Mouse (Mus musculus): ENCODE data around the gene Hipk4.
"Not testable (repeated sequence)": the region's sequence is repeated elsewhere in the genome, so short reads cannot be mapped to it uniquely, and the experiment has no call there.

The Hipk4 gene

GRCm38 (mm10) chr7:27494659-27495367, 28.3 kb upstream of the Hipk4 start:
- DNase-seq, result not testable (repeated sequence)

DNA sequence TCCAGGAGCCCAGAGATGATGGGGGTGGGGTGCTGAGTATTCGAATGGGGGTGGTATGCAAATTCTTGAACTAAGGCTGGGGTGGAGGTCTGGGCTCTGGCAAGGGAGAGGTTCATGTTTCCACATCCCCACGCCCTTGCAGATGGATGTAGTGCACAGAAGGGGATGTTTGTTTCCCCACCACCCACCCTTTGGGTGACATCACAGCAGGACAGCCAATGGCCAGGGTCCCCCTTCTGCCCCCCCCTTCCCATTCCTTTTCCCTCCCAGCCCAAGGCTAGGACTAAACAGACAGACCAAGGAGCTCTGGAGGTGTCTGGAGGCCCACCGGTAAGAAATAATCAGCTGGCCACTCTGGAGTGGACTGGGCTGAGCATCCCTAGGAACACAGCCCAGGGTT, 24.0 kb upstream of the Hipk4 start, which contains the start of gene Prx:
TSS of gene Prx (plus strand) at position 289 of the 400 bp plus-strand sequence.
- DNase-seq, result no peak

GRCm38 (mm10) chr7:27501620-27502019, 21.4 kb upstream of the Hipk4 start:
- peak; percentile 45 to 84 for DNase-seq

GRCm38 (mm10) chr7:27506765-27507370, 16.2 kb upstream of the Hipk4 start:
- DNase-seq, result no peak

GRCm38 (mm10) chr7:27507711-27508647, 15.1 kb upstream of the Hipk4 start:
- DNase-seq, result peak; percentile 99

GRCm38 (mm10) chr7:27508648-27509005, 14.4 kb upstream of the Hipk4 start:
- DNase-seq, result peak; percentile 74 to 79

DNA sequence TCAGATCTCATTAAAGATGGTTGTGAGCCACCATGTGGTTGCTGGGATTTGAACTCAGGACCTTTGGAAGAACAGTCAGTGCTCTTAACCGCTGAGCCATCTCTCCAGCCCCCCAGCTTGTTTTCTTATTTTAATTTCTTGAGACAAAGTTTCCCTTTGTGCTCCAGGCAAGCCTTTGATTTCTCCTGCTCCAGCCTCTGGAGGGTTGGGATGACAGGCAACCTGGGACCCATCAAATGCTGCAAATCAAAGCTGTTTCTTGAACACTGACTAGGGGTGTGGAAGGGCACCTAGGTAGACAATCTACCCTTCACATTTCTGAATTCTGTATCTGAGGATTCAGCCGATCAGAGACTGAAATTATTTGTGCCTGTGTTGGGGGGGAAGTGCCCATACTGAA, 12.3 kb upstream of the Hipk4 start:
- no peak for DNase-seq

DNA sequence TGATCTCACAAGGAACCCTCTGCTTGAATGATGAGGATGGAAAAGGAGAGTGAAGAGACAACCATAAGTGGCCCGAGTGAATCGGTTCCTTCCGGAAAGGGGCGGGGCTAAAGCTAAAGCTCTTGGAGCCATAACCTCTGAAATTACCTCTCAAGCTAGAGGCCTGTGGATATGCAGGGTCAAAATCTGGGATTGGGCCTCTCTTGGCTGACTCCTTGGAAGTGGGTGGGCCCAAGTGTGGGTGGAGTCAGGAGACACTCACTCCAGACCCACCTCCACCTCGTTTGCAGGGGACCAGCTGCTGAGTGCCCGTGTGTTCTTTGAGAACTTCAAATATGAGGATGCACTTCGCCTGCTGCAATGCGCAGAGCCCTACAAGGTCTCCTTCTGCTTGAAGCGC, 8.1 kb upstream of the Hipk4 start:
- DNase-seq, result no peak

DNA sequence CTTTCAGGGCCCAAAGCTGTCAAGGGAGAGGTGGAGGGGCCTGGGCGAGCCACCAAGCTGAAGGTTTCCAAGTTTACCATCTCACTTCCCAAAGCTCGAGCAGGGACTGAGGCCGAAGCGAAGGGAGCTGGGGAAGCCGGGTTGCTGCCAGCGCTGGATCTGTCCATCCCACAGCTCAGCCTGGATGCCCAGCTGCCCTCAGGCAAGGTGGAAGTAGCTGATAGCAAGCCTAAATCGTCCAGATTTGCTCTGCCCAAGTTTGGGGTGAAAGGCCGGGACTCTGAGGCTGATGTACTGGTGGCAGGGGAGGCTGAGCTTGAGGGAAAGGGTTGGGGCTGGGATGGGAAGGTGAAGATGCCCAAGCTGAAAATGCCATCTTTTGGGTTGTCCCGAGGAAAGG, 4.8 kb upstream of the Hipk4 start:
- DNase-seq, result no peak

DNA sequence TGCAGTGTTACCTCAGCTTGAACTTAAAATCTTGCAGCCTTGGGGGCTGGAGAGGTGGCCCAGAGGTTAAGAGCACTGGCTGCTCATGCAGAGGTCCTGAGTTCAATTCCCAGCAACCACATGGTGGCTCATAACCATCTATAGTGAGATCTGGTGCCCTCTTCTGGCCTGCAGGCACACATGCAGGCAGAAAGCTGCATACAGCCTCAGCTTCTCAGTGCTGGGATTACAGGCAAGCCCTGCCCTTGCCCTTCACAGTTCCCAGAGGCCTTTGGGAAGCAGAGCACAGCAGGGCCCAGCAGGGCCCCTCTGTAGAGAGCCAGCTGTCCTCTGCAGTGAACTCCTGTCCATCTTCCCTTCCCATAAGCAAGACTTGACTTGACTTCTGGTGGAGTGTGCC, 3.0 kb upstream of the Hipk4 start:
- no peak for DNase-seq

- DNase-seq, result no peak
Observed at GRCm38 (mm10) chr7:27520599-27520998, 2.5 kb upstream of the Hipk4 start.

DNA sequence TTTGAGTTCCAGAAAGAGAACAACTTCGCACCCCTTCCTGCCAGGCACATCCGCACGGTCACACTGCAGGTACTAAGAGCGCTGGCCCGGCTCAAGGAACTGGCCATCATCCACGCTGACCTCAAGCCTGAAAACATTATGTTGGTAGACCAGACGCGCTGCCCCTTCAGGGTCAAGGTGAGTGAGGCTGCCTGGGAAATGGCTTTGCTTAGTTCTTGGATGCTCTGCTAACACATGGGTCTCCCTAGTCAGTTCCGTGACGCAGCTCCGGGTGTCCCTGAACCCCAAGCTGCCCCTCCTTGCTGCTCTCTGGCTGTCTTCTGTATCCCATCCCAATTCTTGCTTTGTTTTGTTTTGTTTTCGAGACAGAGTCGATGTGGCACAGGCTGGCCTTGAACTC, 738 bp downstream of the Hipk4 start:
- no peak for DNase-seq

DNA sequence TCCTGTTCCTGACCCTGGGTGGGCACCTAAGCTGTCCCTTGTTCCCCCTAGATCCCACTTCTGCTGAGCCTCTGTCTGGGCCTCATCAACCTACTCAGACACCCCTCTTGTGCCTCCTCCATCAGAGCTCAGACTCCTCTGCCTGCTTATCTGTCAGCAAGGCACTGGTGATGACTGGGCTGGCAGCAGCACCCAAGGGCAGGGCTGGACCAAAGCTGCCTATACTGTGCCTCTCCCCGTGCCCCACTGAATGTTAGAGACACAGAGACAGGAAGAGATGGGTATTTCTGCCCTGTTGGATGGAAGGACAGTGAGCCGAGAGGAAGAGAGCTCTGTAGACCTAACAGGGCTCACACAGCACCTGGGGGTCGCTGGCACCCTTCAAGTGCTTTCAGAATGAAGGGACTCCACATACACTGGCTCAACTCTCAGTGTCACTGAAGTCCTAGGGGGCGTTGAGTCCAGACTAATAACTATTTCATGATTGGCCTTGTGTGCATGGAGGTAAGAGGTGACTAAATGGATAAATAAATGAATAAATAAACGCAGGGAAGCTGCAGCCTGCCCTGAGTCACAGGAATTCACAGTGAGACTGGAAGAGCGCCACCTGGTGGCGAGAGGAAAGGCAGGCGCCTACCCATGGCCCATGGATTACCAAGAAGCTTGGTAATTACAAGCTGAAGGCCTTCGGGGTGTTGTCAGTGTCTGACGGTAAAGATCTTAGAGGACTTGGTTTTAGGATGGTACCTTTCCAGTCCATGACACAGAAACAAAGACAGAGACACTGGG, 3.2 kb downstream of the Hipk4 start:
- DNase-seq, result peak; percentile 80 to 82

- no peak for DNase-seq
Observed at GRCm38 (mm10) chr7:27529070-27529469, 6.0 kb downstream of the Hipk4 start.

- no peak for DNase-seq
Observed at GRCm38 (mm10) chr7:27530937-27531336, 7.9 kb downstream of the Hipk4 start.

DNA sequence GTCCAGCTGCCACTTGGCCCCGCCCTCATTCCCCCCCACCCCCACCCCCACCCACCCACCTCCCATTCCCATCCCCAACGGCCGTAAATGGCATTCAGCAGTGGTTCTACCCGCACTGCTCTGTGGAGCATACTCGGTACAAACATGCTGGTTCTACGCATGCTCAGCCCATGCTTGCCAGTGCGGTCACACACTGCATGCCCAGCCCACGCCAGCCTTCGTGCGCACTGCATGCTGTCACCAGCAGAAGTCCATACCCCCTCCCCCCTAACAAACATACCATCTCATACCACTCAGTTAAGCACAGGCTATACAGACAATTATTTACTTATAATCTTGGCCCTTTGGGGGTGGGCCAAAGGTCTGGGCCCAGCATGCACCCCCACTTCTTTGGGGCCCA, 8.6 kb downstream of the Hipk4 start:
- DNase-seq, result no peak

GRCm38 (mm10) chr7:27532480-27533050, 9.5 kb downstream of the Hipk4 start:
- DNase-seq, result no peak

- no peak for DNase-seq
Observed at GRCm38 (mm10) chr7:27535386-27535785, 12.3 kb downstream of the Hipk4 start.

DNA sequence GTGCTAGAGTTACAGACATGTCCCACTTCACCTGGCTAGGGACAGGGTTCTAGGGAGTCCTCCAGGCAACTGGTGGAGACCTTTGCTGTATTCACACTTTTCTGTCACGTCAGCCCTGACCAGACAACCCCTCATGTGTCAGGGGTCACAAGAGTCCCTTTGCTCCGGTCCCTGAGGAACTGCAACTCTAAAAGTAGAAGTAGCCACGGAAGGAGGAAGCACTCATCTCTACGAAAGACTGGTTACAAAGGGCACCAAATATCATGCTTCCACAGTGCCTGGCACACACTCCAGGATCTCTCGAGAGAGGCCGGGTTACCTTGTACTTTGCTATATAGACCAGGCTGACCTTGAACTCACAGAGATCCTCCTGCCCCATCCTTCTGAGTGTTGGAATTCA, 13.6 kb downstream of the Hipk4 start:
- DNase-seq, result no peak

DNA sequence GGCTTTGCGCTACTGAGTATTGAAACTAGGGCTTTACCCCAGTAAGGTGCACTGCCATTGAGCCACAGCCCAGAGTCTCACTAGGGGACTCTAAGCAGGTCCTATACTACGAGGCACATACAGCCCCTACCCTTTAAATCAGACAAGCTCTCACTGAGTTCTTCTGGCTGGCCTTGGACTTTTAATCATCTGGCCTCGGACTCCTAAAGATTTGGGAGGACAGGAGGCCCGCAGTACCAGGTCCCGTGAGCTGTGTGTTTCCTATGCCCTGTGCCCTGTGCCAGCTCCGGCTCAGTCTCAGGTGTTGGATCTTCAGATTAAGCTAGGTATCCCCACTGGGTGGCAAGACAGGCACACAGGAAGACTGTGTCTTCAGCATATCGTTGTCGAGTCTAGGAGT, 14.9 kb downstream of the Hipk4 start:
- DNase-seq, result no peak

GRCm38 (mm10) chr7:27538797-27539196, 15.7 kb downstream of the Hipk4 start:
- no peak for DNase-seq

DNA sequence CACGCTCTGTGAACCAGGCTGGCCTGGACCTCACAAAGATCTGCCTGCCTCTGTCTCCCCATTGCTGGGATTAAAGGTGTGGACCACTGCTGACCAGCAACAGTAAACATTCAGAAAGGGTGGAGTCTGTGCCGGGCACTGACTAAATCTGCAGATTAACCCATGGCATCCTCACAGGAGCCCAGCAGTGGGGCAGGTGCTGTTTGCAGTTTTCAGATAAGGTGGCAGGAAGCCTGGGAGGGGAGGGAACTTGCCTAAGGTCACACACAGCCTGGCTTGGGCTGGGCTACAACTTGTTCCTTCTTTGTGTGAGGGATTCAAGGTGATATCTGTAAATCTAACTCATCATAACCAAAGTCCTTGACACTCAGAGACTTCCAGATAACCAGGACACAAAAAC, 17.5 kb downstream of the Hipk4 start:
- no peak for DNase-seq
